Mouse (Mus musculus): ENCODE measurements around the gene Zmynd19.
A peak's percentile ranks its signal among the peaks of the same experiment; 100 is the strongest.

Zmynd19 gene

GRCm38 (mm10) chr2:24949421-24950188 is at the start of gene Zmynd19:
Gene Zmynd19, plus strand, starts transcription at chr2:24949792.
- DNase-seq: peak; percentile 100

DNA sequence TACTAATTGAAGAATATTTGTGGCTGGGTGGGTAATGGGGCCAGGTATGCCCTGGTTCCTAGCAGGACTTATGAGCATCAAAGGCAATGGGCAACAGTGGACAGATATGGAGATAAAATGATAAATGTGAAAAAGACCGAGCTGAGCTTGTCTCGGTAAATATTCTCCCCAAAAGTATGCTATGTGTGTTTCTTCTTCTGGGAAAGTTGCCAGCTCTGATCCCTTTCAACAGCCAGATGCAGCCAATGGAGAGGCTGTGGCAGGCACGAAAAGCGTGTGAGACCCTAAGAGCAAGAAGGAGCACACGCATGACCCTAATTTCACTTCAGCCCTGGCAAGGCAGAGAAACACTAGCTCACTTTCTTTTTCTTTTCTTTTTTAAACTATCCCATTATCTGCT is 48.5 kb upstream of the Zmynd19 start:
- DNase-seq: peak; percentile 43

DNA sequence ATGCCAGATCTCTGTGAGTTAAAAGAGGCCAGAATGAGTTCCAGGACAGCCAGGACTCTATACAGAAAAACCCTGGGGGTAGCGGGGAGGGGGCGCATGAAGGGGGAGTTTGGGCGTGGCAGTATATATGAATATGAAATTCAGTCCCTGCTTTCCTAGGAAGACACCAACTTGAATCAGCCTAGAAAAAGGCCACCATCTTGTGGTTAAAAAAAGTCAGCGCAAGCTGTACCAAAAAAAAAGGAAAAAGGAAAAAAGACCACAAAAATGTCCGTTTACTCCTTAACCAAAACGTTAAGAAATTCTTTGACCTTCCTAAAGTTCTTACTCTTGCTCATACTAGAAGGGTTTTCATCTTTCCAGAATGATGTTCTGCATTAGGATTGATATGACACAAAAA is 46.6 kb upstream of the Zmynd19 start:
- peak; percentile 40 for DNase-seq

- DNase-seq: peak; percentile 53
These were observed 44.6 kb upstream of the Zmynd19 start for GRCm38 (mm10) chr2:24904823-24905652.

GRCm38 (mm10) chr2:24905653-24906155 is 43.9 kb upstream of the Zmynd19 start:
- DNase-seq: peak; percentile 74

- peak; percentile 83 for DNase-seq
These were observed 39.1 kb upstream of the Zmynd19 start for GRCm38 (mm10) chr2:24910481-24910880.

GRCm38 (mm10) chr2:24912189-24912588 is 37.4 kb upstream of the Zmynd19 start:
- peak; percentile 48 for DNase-seq

DNA sequence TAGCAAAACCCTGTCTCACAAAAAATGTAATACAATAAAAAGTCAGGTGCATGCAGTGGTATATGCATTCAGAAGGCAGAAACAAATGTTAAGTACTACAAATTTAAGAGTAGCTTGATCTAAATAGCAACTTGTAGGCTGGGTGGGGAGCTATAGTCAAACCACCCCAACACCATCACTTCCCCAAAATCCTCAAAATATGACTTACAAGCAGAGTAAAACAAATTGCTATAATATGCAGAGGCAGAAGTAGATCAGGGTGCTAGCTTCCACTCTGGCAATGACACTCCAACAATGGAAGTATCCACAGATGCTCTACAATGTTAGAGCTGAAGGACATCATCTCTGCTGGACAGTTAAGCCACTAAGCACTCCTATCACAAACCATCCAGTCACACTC is 37.0 kb upstream of the Zmynd19 start:
- peak; percentile 11 for DNase-seq

DNA sequence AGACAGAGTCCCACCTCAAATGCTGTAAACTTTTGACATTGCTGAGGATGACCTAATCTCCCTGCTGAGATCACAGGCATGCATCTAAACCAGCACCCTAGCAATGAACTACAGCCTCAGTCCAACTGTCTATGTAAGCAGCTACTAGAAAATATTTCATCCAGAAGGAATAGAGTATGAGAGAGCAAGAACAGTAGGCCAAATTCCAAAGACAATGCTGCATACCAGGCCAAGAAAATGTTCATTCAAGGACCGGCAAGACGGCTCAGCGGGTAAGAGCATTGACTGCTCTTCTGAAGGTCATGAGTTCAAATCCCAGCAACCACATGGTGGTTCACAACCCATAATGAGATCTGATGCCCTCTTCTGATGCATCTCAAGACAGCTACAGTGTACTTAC is 34.8 kb upstream of the Zmynd19 start:
- DNase-seq: peak; percentile 45

DNA sequence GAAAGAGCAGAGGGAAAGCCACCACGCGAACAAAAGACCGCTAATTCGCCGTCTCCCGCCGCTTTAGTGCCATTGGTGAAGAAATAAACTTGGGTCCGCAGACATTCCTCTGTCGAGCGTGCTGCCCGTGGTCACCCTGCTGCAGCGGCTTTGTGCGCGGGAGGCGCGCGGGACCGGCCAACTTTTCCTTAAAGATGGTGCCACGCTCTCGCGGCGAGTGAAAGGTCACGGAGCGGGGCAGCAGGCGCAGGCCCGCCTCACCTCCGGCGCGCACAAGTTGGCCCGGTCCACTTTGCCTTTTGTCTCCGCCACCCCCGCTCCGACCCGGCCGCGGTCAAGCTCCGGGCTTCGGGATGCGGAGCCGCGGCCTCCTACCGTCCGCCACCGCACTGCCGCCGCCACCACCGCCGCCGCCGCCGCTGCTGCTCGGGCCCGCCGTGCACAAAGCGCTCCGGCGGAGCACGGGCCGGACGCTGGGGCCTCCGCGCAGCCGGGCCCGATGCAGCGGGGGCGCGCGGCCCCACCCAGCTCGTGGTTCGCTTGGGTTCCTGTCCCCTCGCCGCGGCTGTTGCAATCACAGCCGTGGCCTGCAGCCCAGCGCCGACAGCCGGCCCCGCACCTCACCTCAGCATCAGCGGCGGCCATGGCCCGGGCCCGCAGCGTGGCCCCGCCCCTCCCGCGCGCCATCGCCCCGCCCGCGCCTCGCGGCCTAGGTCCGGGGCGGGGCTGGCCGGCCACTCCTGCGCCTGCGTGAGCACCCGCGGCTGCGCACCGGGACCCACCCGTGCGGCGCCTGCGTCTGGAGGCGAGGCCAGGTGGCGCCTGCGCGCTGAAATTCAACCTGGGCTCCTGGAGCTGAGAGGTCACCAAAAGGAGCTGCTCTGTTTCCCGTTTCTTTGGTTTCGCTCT is 30.4 kb upstream of the Zmynd19 start, which contains the start of gene Ehmt1:
Ehmt1 (minus strand) TSS at position 685 of the 909 bp plus-strand sequence.
- peak; percentile 100 for DNase-seq

GRCm38 (mm10) chr2:24919839-24920175 is 29.8 kb upstream of the Zmynd19 start:
- no peak for DNase-seq

- DNase-seq: no peak
These were observed 26.0 kb upstream of the Zmynd19 start for GRCm38 (mm10) chr2:24923561-24923960.

GRCm38 (mm10) chr2:24925284-24925683 is 24.3 kb upstream of the Zmynd19 start:
- peak; percentile 91 for DNase-seq

GRCm38 (mm10) chr2:24926345-24926964 is 23.1 kb upstream of the Zmynd19 start:
- DNase-seq: no peak

GRCm38 (mm10) chr2:24926965-24927358 is 22.6 kb upstream of the Zmynd19 start:
- peak; percentile 90 for DNase-seq

DNA sequence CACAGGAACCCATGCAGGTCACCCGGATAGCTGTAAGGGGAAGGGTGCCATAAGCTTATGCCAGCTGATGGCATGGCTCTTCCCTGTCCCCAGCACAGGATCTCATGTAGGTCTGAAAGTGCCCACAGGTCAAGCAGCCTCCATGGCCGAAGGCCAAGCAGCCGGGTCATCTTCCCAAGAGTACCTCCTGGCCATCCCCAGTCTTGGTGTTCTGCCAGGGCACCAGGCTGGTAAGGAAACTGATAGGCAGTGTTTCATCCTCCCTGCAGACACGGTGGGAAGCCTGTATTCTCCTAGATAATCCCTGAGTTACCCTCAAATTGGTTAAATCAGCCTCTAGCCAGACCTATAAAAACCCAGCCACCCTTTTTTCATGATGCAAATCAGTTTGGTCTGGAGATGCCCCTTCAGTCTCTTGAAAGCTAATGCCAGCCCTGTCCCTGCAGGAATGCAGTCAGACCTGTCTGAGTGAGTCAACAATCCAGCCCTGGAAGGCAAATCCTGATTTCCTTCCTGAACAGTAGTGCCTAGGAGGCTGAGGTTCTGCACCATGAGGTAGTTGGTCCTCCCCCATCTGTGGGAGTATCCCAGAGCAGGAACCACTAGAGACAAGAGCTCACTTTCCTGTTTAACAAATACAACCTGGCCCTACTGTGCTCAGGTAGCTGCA is 21.6 kb upstream of the Zmynd19 start:
- peak; percentile 91 for DNase-seq

DNA sequence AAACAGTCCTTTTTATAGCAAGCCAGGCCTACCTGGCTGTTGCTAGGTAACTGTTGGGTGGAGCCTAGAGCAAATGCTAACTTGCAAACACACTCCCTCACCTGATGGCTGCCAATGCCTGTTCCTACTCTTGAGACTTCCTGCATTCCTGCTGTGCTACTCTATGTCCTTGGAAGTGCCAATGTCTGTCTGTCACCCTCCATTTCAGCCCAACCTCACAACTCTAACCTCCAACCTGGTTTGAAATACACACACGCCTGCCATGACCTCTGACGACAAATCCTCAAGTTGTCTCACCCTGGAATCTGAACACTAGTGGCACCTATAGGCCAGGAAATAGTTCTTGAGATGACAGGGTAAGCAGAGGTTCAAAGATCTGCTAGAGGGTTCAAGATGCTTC is 20.5 kb upstream of the Zmynd19 start:
- no peak for DNase-seq

GRCm38 (mm10) chr2:24929593-24929992 is 20.0 kb upstream of the Zmynd19 start:
- no peak for DNase-seq

GRCm38 (mm10) chr2:24934441-24934963 is 15.1 kb upstream of the Zmynd19 start:
- no peak for DNase-seq

DNA sequence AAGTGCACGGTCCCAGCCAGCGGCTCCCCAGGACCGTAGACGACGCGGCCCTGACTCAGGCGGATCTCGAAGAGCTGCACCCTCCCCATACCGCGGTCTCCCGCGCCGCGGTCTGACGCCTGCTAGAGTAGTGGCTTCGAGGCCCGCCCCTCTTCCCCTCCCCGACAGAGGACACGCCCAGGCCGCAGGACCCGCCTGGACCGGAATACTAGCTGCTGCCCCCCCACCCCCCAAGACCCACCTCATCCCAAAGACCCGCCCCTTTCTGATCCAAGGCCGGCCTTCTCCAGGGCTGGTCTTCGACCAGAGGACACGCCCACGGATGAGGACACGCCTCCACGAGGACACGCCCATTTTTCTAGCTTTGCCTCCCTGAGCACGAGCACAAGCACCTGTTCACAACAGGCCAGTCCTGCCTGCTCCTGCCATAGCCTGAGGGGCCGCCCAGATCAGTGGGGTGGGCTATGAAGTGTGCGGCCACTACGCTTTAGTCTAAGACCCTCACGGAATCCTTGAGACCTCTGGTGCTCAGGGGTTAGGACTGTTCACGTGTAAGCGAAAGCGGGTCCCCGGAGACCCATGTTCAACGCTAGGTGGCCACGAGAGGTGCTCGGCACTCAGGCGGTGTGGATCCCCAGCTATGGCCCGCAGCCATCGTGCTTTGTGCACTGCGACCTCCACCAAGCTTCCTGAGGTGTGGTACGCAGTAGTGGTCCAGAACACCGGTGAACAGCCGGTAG is 14.4 kb upstream of the Zmynd19 start, which contains the start of gene Arrdc1:
Arrdc1 (minus strand) TSS at position 196 of the 740 bp plus-strand sequence.
- DNase-seq: peak; percentile 99

DNA sequence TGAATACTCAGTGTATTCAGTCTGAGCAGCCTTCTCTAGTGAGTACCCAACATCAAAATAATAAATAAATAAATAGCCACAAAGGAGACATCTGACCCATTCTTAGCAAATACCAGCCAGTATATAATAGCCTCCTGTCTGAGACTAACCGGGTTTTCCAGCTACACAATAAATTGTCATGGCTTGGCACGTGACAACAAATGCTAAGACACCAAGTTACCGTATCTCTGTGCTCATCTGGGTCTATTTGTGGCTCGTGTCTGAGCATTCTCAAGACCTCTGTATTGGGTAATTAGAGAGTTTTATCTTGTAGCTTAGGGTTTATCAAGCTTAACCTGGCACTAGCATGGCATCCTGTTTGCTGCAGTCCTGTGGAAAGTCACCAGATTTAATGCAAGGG is 7.5 kb upstream of the Zmynd19 start:
- DNase-seq: no peak

All from heart, adult 11 months (tissue).